Mouse (Mus musculus): ENCODE measurements at regions not wholly inside any gene's neighbourhood (a gene's known extent, or its start where the extent isn't known, plus 50 kb on each side); places are given as distances from the start of the nearest gene placed in this dataset.

DNA sequence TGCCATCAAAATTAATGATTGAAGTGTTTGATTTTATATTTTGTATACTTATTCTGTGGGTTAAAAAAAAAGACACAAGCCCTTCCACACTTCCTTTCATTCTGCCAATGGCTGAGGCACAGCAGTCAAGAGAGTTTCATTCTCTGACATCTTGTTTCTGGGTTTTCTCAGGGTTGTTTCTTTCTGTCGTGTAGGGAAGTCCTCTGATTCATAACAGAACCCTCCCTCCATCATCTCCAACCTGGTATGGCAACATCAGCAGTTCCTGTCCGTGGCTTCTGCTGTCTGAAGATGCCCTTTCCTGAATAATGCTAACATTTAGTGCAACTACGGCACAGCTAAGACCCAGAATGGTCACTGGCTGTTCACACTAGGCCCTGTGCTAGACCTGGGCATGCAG lies 167.3 kb downstream of the Hs3st3b1 start:
- DNase-seq (ENCODE audit: low spot score), result no peak

DNA sequence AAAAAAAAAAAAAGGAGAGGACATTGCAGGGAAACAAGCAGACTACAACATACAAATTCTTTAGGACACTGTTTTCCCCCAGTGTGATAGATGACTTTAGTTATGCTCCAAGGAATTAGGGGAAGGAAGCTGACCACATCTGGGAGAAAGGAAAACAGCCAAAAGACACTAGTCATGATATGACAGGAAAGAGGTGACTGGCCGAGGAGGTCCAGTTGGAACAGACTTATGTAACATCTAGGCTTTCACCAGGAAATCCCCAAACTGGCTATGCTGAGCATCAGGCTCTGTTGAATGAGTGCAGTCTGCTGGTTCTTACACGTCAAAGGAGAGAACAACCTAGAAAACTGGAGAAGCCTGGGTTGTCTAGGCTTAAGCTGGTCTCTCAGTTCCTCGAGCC lies 163.8 kb downstream of the Hs3st3b1 start:
- DNase-seq (ENCODE audit: low spot score), result no peak

DNA sequence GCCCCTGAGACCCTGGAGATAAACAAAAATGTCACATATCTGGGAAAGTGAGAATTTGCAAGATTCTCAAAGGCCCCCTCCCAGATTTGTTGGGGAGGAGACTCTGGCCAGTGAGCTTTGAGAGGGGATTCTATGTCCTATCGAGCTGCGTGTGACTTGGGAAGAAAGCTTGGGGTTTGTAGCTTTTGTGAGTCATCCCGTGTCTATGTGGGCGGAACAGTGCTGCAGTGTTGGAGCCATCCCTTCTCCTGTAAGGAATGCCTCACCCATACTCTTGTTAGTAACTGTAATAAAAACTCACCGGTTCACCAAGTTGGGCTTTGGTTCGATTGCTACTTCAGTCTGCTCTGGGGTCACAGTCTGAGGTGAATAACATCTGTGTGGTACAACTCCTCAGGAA lies 160.5 kb downstream of the Hs3st3b1 start:
- no peak for DNase-seq (ENCODE audit: low spot score)

DNA sequence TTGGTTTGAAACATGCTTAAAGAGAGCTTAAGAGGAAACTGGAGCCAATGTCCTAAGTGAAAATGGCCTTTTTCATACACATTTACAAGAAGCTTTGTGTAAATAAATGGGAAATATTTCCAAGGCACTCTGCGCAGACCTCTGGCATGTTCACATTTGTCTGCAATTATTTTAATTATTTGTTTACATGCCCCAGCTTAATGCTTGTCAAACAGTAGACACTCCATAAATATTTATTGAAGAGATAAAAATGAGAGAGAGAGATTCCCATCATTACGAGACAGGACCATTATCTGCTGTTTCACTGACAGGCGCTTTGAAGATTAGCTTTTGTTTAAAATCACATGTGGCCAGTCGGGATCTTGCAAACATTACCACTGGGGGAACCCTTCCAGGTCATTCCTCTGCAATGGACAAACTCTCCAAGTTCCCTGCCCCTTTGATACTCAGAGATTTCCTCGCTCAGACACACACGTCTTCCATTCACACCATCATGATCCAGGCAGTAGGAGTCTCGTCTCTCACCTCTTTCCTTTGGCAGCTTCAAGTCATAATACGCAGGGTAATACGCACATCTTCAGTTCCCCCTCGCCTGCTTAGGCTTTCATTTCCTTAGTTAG lies 154.3 kb downstream of the Hs3st3b1 start:
- no peak for DNase-seq (ENCODE audit: low spot score)

DNA sequence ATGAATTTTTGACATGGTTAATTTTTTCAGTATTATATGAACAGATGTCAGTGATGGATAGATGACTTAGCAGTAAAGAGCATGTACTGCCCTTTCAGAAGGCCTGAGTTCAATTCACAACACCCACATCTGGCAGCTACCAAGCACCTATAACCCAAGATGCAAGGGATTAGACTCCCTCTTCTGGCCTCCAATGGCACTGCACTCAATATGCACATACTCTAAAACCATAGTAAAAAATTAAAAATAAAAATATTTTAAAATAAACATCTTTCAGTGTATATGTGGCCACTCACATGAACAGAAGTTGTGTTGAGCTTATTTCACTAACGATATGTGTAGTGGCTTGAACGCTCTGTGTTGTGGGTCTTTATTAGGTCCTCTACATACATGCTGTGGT lies 152.4 kb downstream of the Hs3st3b1 start:
- DNase-seq (ENCODE audit: low spot score), result no peak

DNA sequence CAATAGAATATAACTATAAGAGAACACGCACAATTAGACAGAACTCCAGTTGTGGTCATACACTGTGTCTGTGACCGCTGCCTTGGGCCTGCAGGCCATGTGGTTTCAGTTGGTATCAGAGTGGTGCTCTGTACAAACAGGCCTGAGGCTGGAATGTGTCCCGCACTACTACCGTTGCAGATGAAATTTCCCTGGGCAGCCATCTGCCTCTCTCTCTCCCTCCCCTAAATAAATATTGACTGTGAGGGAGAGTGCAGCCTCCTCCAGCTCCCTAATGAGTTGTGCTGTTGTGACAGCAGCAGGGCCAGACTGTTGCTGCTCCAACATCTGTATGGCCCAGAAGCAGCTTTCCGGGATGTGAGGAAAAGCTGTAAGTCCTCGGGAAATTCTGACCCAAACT lies 146.7 kb downstream of the Hs3st3b1 start:
- DNase-seq (ENCODE audit: low spot score), result peak; percentile 71

DNA sequence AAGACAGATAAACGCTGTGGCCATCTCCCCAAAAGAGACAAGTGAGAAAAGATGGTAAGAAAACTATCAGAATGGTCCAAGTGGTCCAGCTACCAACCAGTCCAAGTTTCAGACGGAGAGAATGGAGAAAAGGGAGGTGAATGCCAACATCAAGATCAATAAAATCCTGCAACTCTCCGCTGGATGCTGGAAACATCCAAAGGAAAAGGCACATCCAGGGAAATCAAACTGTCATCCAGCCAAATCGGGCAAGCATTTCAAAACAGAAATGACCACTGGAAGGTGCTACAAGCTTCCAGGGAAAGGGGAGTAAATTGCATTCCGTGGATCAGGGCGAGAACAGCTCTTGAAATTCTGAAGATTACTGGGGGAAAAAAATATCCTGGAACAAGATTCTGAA lies 142.7 kb downstream of the Hs3st3b1 start:
- no peak for DNase-seq (ENCODE audit: low spot score)

DNA sequence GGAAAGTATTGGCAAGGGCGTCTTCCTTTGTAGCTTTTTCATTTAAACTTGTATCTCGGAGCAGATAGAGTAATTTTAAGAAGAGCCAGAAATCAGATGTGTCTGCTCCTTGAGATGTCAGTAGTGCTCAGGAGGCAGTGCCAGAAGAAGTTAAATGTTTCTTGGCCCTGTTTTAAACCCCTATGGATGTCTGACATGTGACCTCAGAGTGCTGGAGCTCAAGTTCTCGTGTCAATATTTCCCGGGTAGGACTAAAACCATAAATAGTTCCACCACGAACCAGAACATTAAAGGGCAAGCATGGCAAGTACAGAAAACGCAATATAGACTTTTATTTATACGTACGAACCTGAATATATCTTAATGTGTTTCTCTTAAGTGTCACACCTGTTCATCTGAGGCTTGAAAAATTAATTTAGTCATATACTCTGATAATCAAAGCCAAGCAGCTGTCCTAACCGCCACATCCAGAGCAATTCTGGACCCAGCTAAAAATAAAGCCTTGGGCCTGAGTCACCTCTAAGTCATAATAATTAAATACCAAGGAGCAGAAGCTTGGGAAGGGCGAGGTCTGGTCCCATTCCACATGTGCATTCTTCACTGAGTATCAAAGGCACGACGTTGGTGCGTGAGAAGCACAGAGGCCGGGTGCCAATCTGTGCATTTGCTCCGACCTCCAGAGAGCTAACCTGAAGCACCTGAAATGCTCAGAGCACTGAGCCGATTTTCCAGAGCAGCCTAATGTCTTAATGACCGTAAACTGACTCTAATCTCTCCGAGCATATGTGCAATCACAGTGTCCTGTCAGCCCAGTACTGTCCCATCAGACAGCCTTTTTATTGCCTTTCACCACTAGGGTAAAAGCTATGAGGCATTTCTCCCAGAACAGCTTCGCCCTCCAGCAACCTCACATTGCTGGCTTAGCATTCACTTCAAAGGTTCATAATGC lies 139.8 kb downstream of the Hs3st3b1 start:
- no peak for DNase-seq (ENCODE audit: low spot score)

DNA sequence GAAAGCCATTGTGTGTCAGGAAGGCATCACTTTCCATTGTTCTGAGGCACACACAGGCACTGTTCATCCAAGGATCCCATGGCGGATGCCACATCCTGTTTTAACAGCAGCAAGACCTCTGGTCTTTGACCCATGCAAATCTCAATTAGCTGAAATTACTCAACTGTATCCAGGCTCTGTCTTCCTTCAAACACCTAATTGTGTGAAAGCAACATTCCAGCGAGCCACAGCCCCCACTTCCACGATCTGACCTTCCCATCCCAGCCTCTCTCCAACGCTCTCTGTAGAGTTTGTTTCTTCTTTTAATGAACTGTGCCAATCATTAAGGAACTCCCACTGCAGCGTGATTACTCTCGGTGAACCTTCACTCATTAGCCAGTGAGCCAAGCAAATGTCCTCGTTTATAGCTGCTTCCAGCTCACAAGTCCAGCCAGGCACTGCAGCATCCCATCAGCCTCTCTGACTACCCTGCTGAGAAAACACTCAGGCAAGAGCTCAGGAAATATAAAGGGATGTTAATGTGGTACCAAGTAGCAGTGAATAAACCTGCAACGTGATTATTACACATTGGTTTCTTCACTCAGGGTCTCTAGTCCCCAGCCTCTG lies 136.7 kb downstream of the Hs3st3b1 start:
- DNase-seq (ENCODE audit: low spot score), result peak; percentile 49

DNA sequence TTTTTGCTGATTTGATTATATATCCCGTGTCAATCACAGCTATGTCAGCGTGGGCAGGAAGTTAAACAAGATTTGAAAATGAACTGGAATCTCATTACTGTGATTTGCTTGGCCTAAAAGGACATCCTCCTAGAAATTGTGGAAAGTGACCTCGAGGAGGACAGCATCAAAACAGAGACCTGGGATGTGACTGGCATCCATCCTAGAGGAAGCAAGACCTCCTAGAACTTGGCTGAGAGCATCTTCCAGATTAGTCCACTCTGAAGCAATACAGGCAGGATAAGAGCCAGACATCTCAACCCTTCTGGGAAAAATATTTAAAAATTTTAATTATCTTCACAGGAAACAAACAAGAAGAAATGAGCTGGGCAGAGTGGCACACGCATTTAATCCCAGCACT lies 136.1 kb downstream of the Hs3st3b1 start:
- DNase-seq (ENCODE audit: low spot score), result no peak

DNA sequence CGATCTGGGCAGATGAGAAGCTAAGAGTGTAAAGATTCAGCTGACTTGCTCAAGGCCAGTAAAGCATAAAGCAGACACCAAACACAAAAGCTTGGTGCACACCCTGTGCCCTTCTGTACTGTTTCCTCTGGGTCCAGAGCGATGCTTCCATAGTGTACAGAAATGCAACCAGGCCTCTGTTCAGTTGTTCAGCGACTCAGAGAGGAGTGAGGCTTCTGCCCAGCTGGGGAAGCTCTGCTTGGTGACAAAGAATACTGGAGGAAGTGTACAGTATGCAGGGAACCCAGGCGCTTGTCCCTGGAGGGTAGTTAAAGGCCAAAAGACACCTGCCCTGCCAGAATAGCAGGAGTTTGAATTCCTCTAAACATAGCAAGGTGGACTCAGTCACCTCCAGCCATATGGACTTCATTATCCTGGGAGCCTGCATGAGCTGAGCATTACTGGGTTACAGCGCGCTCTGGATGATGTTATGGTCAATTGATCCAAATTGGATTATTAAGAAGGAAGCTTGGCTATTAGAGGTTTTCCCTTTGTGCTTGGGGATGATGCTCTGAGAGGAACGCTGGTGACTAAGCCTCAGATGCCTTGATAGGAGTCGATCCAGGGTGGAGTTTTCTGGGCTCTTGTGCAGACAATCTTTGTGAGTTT lies 132.5 kb downstream of the Hs3st3b1 start:
- DNase-seq (ENCODE audit: low spot score), result peak; percentile 47

DNA sequence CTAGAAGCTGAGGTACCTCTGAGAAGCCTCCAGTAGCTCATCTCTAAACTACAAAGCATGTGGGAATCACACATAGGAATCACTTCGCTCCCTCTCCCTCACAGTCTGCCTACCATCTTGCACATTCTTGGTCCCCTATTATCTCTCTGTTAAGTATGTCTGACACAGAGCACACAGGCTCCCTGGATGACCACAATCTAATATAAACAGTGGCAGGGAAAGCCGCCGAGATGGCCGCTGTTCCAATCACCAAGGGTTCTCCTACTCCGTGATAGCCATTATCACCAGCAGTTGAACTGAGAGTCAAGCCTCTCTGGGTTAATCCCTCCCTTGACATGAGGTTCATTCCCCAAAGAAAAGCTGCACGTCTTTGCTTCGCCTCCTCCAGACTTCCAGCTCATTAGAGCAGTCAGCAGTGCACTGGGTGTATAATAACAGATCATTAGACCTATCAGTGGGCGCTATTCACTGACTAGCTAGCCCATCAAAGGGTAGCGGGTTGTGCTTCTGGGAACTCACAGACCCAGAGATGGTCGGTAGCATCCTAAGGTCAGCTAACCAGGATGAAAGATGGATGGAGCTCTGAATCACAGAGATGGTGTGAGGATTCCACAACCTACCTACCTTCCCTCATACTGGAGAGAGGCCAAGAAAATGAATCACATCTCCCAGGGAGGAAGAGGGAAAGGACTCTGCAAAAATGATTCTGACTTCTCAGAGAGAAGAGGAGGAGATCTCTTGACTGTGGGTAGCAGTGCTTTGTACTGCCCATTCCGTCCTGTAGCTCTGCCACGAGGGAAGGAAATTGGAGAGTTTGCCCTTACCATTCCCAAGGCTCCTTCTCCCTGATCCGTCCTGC lies 130.9 kb downstream of the Hs3st3b1 start:
- DNase-seq (ENCODE audit: low spot score), result peak; percentile 19

DNA sequence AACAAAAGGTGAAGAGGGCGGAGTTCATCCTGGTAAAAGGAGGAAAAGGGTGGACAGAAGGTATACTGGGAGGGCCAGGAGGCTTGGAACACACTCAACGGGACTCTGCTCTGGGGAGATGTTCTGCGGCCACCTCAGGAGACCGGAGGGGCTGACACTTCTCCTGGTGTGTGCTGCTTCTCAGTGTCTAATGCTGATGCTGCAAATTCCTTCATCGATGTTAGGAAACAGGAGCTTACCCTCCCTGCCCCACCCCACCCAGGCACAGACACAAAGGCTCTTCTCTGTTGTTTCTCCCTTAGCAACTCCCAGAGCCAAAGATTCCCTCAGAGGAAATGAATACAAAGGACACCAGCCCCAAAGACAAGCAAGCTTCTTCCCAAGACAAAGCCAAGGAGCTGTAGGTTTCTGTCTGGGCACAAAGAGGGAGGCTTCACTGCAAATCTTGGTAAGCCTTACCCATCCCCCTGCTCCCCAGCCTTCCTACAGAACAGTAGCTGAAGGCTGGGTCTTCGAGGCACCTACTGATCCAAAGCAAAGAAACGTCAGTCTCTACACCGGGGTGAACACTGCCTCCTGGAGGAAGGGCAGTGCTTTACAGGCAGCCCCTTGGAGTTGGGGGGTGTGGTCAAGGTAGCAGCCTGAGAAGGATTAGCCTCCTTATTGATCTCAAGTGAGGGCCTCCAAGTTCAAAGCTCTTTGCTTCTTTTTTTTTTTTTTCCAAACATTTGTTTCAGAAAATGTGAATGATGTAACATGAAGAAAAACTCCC lies 128.2 kb downstream of the Hs3st3b1 start:
- no peak for DNase-seq (ENCODE audit: low spot score)

DNA sequence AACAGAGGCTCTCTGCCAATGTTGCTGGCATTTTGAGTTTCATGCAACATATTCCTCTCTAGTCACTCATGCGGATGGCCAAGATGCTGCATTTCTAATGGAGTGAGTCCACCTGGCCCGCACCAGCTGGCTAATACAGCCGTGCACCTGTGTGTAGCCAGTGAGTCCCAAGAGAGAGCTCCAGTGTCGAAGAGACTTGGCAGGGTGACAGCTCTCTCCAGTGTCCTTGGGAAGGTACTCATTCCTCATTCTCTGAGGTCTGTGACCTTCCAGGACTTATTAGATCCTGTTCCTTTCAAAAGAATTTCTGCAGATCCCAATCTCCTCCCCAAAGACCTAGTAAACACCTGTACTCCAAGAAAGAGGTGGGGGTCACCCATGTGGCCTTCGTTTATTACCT lies 109.9 kb downstream of the Hs3st3b1 start:
- DNase-seq (ENCODE audit: low spot score), result no peak

DNA sequence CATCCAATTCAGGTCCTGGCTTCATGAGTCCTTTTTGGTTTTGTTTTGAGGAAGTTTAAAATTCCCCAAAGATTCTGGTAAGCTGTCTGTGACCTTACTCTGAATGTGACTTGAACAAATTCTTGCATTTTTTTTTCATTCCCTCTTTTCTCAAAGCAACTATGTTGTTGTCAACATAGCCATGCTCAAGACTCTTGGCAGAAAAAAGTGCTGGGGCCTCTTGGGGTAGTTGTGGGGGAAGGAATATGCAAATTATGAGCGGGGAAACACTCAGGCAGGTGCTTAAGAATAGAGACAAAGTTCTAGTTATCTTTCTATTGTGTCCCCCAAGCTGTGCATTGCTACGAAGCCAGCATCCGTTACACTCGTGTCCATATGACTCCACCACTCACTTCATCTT lies 99.2 kb downstream of the Hs3st3b1 start:
- DNase-seq (ENCODE audit: low spot score), result no peak

DNA sequence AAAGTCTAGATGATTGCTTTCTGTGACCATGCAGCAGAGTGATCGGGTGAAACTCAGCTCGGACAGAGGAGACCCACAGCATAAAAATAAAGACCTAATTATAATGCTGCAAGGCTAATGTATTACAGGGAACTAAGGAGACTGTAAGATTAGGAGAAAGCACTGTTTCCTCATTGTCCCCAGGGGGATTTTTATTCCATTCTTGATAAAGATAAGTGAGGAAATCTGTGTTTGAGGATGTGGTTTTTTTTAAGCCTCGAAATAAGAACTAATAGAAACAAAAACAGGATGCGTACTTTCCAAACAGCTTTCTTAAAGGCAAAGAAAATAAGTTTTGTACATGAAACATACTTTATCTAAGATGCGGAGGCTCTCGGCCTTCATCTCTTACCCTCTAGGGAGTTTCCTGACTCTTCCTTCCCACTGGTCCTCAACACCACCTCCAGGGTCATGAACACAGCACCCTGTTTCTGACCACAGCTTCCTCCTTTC lies 94.8 kb downstream of the Hs3st3b1 start:
- no peak for DNase-seq (ENCODE audit: low spot score)

DNA sequence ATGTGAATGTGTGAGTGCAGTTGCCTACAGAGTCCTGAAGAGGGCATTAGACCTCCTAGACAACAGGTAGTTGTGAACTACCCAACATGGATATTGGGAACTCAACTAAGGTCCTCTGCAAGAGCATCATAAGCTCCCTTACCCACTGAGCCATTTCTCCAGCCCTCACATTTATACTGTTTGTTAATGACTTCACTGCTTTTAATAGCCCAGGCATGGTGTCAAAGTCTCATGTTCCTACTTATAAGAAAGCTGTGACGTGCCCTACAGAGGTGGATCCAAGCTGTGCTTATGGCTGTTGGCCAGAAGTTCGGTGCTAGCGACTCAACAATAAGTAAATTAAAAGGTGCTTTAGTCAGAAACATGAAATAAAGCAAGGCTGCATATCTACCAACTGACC lies 88.6 kb downstream of the Hs3st3b1 start:
- no peak for DNase-seq (ENCODE audit: low spot score)

DNA sequence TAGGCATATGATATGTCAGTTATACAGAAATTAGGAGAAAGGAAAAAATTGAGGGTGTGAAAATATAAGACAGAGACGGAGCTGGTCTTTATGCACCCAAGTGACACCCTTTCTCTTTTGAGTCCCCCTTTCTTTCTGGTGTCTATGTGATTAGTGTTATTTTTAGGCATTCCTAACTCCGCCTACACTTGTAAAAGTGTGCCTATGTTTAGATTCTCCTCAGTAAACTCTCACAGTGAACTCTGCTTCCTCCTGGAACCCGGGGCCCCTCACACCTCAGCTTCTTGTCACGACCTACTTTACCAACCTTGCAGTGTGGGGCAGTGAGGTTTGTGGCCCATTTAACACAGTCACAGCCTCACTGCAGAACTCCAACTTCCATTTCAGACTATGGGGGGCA lies 88.0 kb downstream of the Hs3st3b1 start:
- DNase-seq (ENCODE audit: low spot score), result no peak

DNA sequence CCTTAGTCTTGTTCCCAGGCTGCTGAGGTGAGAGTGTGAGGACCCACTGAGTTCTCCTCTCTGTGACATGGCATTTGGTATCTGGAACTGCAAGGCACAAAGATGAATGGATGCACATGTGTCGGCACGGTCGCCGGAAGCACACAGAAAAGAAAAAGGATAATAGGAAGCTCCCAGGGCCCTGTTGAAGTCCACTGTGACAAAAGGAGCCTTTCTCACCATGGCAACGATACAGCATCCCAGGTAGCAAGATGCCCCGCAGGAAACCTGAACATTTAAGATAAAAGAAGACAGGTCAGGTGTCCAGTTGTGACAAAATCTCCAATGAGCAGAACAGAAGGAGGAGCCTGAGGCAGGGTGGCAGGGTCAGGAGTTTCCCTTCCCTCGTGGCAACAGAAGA lies 87.5 kb downstream of the Hs3st3b1 start:
- no peak for DNase-seq (ENCODE audit: low spot score)

Data from embryo, embryonic 10 days (tissue).